Mouse (Mus musculus) monocyte, adult 2 months (primary cell): ENCODE measurements around the gene St6gal2.

Source experiments
- DNase-seq, 2 experiments: peaks; one replicate each; pipeline ENCODE4 v3.0.0; 2022; ENCODE audit warnings: low spot score in 2 of 2, low read depth in 1 of 2

St6gal2 gene

GRCm38 (mm10) chr17:55445250-55446184 lies at the start of gene St6gal2:
TSS of gene St6gal2 (plus strand) at chr17:55445382.
- DNase-seq: no peak

GRCm38 (mm10) chr17:55406043-55406442 lies 39.1 kb upstream of the St6gal2 start:
- no peak for DNase-seq

GRCm38 (mm10) chr17:55416519-55416918 lies 28.7 kb upstream of the St6gal2 start:
- DNase-seq: no peak

- DNase-seq: no peak
Observed at GRCm38 (mm10) chr17:55446185-55446527, 974 bp downstream of the St6gal2 start.

- no peak for DNase-seq
Observed at GRCm38 (mm10) chr17:55446698-55447097, 1.5 kb downstream of the St6gal2 start.

GRCm38 (mm10) chr17:55450943-55451342 lies 5.8 kb downstream of the St6gal2 start:
- no peak for DNase-seq

GRCm38 (mm10) chr17:55454487-55454886 lies 9.3 kb downstream of the St6gal2 start:
- no peak for DNase-seq

- DNase-seq: no peak
Observed at GRCm38 (mm10) chr17:55460187-55460586, 15.0 kb downstream of the St6gal2 start.

- DNase-seq: no peak
Observed at GRCm38 (mm10) chr17:55467579-55467978, 22.4 kb downstream of the St6gal2 start.

- DNase-seq: no peak
Observed at GRCm38 (mm10) chr17:55468963-55469362, 23.8 kb downstream of the St6gal2 start.

GRCm38 (mm10) chr17:55475974-55476373 lies 30.8 kb downstream of the St6gal2 start:
- no peak for DNase-seq

- DNase-seq: no peak
Observed at GRCm38 (mm10) chr17:55477361-55477760, 32.2 kb downstream of the St6gal2 start.

GRCm38 (mm10) chr17:55479367-55479766 lies 34.2 kb downstream of the St6gal2 start:
- no peak for DNase-seq

GRCm38 (mm10) chr17:55484108-55484870 lies 39.1 kb downstream of the St6gal2 start:
- no peak for DNase-seq

- DNase-seq: no peak
Observed at GRCm38 (mm10) chr17:55531872-55532271, 86.7 kb downstream of the St6gal2 start.

GRCm38 (mm10) chr17:55548476-55548875 lies 103.3 kb downstream of the St6gal2 start:
- DNase-seq: no peak

GRCm38 (mm10) chr17:55561774-55562173 lies 116.6 kb downstream of the St6gal2 start:
- DNase-seq: no peak
